Mouse (Mus musculus): Measurements from ENCODE around the gene Apoe. TPM values are rescaled to one million over a fixed set of nuclear protein-coding genes. Genes with fewer than 3 reads are reported as not detected.

Gene Apoe
- polyA plus RNA-seq (2015; fragmentation: Nextera tagmentation; extraction: Ambion mirVana): 314 and 355 TPM in 2 replicates

- H3K4me3 ChIP-seq (ENCODE audit: low read length): peak within 1 kb of the TSS; percentile 37
- peaks cover 8% of the 10 kb centered on the region; the same call in 1 of the 2 replicates for H3K36me3 ChIP-seq (ENCODE audit: control insufficient read depth, insufficient read depth, low read length)
- H3K4me2 ChIP-seq (ENCODE audit: low read depth, low read length): peak within 1 kb of the TSS; percentile 59
- H3K27me3 ChIP-seq (replicated peaks; ENCODE audit: control insufficient read depth, insufficient read depth, low read length): no peaks in the 10 kb centered on the region
- H3K27ac ChIP-seq (ENCODE audit: low read length): peak within 1 kb of the TSS; percentile 83; the same call in 1 of the 2 replicates
- no peaks in the 10 kb centered on the region; the same call in 1 of the 2 replicates for H3K9me3 ChIP-seq (ENCODE audit: control insufficient read depth, low read length)
- peaks cover 45% of the 10 kb centered on the region for H3K4me1 ChIP-seq (ENCODE audit: control insufficient read depth, insufficient read depth, low read length)
- 5% methylated on average over 20 of the region's 20 CpGs for WGBS
- peak within 1 kb of the TSS; percentile 60 for H3K9ac ChIP-seq (ENCODE audit: low read depth, low read length)
- no peak for ATAC-seq
These were observed at the start of gene Apoe for GRCm38 (mm10) chr7:19698907-19699826. TSS of gene Apoe (minus strand) at chr7:19699188.

- Histone ChIP-seq H3K27me3 (replicated peaks; ENCODE audit: control insufficient read depth, insufficient read depth, low read length) (no peaks in the 10 kb centered on the region), H3K36me3 (ENCODE audit: control insufficient read depth, insufficient read depth, low read length) (0 out of 2 replicates have a peak, but pooled peaks cover 5% of the 10 kb centered on the region), H3K4me1 (ENCODE audit: control insufficient read depth, insufficient read depth, low read length) (peaks cover 44% of the 10 kb centered on the region), H3K4me2 (ENCODE audit: low read depth, low read length) (peak overlapping the region; percentile 82), H3K9me3 (ENCODE audit: control insufficient read depth, low read length) (no peaks in the 10 kb centered on the region), H3K9ac (ENCODE audit: low read depth, low read length) (peak overlapping the region; percentile 97), H3K27ac (ENCODE audit: low read length) (peak overlapping the region; percentile 95), H3K4me3 (ENCODE audit: low read length) (peak overlapping the region; percentile 92)
- peak; percentile 33 for ATAC-seq
- WGBS: 6% methylated on average over 25 of the region's 25 CpGs
These were observed 48.6 kb upstream of the Apoe start for GRCm38 (mm10) chr7:19747420-19748218.

GRCm38 (mm10) chr7:19746426-19747201 lies 47.6 kb upstream of the Apoe start:
- no peak for ATAC-seq
- Histone ChIP-seq H3K27me3 (replicated peaks; ENCODE audit: control insufficient read depth, insufficient read depth, low read length) (no peaks in the 10 kb centered on the region), H3K9ac (ENCODE audit: low read depth, low read length) (peak overlapping the region; percentile 97), H3K4me3 (ENCODE audit: low read length) (peak overlapping the region; percentile 92), H3K9me3 (ENCODE audit: control insufficient read depth, low read length) (no peaks in the 10 kb centered on the region), H3K4me2 (ENCODE audit: low read depth, low read length) (peak overlapping the region; percentile 82), H3K36me3 (ENCODE audit: control insufficient read depth, insufficient read depth, low read length) (0 out of 2 replicates have a peak, but pooled peaks cover 5% of the 10 kb centered on the region), H3K4me1 (ENCODE audit: control insufficient read depth, insufficient read depth, low read length) (peaks cover 54% of the 10 kb centered on the region), H3K27ac (ENCODE audit: low read length) (peak overlapping the region; percentile 95)
- WGBS: 19% methylated on average over 6 of the region's 6 CpGs

GRCm38 (mm10) chr7:19745971-19746370 lies 47.0 kb upstream of the Apoe start:
- 63% methylated on average over 9 of the region's 10 CpGs for WGBS
- Histone ChIP-seq H3K4me1 (ENCODE audit: control insufficient read depth, insufficient read depth, low read length) (peaks cover 55% of the 10 kb centered on the region), H3K36me3 (ENCODE audit: control insufficient read depth, insufficient read depth, low read length) (0 out of 2 replicates have a peak, but pooled peaks cover 5% of the 10 kb centered on the region), H3K4me2 (ENCODE audit: low read depth, low read length) (no peak overlapping the region), H3K9ac (ENCODE audit: low read depth, low read length) (no peak overlapping the region), H3K9me3 (ENCODE audit: control insufficient read depth, low read length) (no peaks in the 10 kb centered on the region), H3K27me3 (replicated peaks; ENCODE audit: control insufficient read depth, insufficient read depth, low read length) (no peaks in the 10 kb centered on the region), H3K27ac (ENCODE audit: low read length) (0 out of 2 replicates have a peak overlapping the region, but pooled peaks have one; percentile 1), H3K4me3 (ENCODE audit: low read length) (no peak overlapping the region)
- no peak for ATAC-seq

GRCm38 (mm10) chr7:19744590-19745385 lies 45.8 kb upstream of the Apoe start:
- no peak overlapping the region for H3K4me3 ChIP-seq (ENCODE audit: low read length)
- no peaks in the 10 kb centered on the region for H3K27me3 ChIP-seq (replicated peaks; ENCODE audit: control insufficient read depth, insufficient read depth, low read length)
- H3K4me1 ChIP-seq (ENCODE audit: control insufficient read depth, insufficient read depth, low read length): peaks cover 51% of the 10 kb centered on the region
- H3K9ac ChIP-seq (ENCODE audit: low read depth, low read length): peak overlapping the region; percentile 36
- H3K36me3 ChIP-seq (ENCODE audit: control insufficient read depth, insufficient read depth, low read length): peaks cover 11% of the 10 kb centered on the region; the same call in 1 of the 2 replicates
- no peak for ATAC-seq
- H3K4me2 ChIP-seq (ENCODE audit: low read depth, low read length): peak overlapping the region; percentile 24; the same call in 1 of the 2 replicates
- WGBS: 56% methylated on average over 14 of the region's 14 CpGs
- H3K9me3 ChIP-seq (ENCODE audit: control insufficient read depth, low read length): no peaks in the 10 kb centered on the region
- H3K27ac ChIP-seq (ENCODE audit: low read length): peak overlapping the region; percentile 74

- Histone ChIP-seq H3K27me3 (replicated peaks; ENCODE audit: control insufficient read depth, insufficient read depth, low read length) (no peaks in the 10 kb centered on the region), H3K4me2 (ENCODE audit: low read depth, low read length) (no peak overlapping the region), H3K36me3 (ENCODE audit: control insufficient read depth, insufficient read depth, low read length) (peaks cover 11% of the 10 kb centered on the region; the same call in 1 of the 2 replicates), H3K4me1 (ENCODE audit: control insufficient read depth, insufficient read depth, low read length) (peaks cover 51% of the 10 kb centered on the region), H3K9me3 (ENCODE audit: control insufficient read depth, low read length) (no peaks in the 10 kb centered on the region), H3K9ac (ENCODE audit: low read depth, low read length) (no peak overlapping the region), H3K4me3 (ENCODE audit: low read length) (no peak overlapping the region), H3K27ac (ENCODE audit: low read length) (no peak overlapping the region)
- 78% methylated on average over 6 of the region's 6 CpGs for WGBS
- no peak for ATAC-seq
These were observed 44.8 kb upstream of the Apoe start for GRCm38 (mm10) chr7:19743791-19744190.

- H3K4me2 ChIP-seq (ENCODE audit: low read depth, low read length): no peak overlapping the region
- H3K36me3 ChIP-seq (ENCODE audit: control insufficient read depth, insufficient read depth, low read length): peaks cover 18% of the 10 kb centered on the region
- no peak overlapping the region for H3K9ac ChIP-seq (ENCODE audit: low read depth, low read length)
- H3K27ac ChIP-seq (ENCODE audit: low read length): no peak overlapping the region
- peaks cover 45% of the 10 kb centered on the region for H3K4me1 ChIP-seq (ENCODE audit: control insufficient read depth, insufficient read depth, low read length)
- H3K4me3 ChIP-seq (ENCODE audit: low read length): no peak overlapping the region
- H3K9me3 ChIP-seq (ENCODE audit: control insufficient read depth, low read length): no peaks in the 10 kb centered on the region
- ATAC-seq: no peak
- no peaks in the 10 kb centered on the region for H3K27me3 ChIP-seq (replicated peaks; ENCODE audit: control insufficient read depth, insufficient read depth, low read length)
- 47% methylated on average over 5 of the region's 5 CpGs for WGBS
These were observed 43.5 kb upstream of the Apoe start for GRCm38 (mm10) chr7:19742468-19742867.

GRCm38 (mm10) chr7:19741329-19742031 lies 42.5 kb upstream of the Apoe start:
- Histone ChIP-seq H3K9me3 (ENCODE audit: control insufficient read depth, low read length) (no peaks in the 10 kb centered on the region), H3K9ac (ENCODE audit: low read depth, low read length) (no peak overlapping the region), H3K4me1 (ENCODE audit: control insufficient read depth, insufficient read depth, low read length) (peaks cover 35% of the 10 kb centered on the region), H3K36me3 (ENCODE audit: control insufficient read depth, insufficient read depth, low read length) (peaks cover 22% of the 10 kb centered on the region), H3K4me3 (ENCODE audit: low read length) (no peak overlapping the region), H3K4me2 (ENCODE audit: low read depth, low read length) (no peak overlapping the region), H3K27me3 (replicated peaks; ENCODE audit: control insufficient read depth, insufficient read depth, low read length) (no peaks in the 10 kb centered on the region), H3K27ac (ENCODE audit: low read length) (no peak overlapping the region; the same call in 1 of the 2 replicates)
- peak; percentile 17; the same call in 1 of the 2 replicates for ATAC-seq
- WGBS: 15% methylated on average over 8 of the region's 8 CpGs
